Mouse (Mus musculus) G1E (cell line): ENCODE measurements around the gene Sapcd1.
"Not testable (repeated sequence)": the region's sequence is repeated elsewhere in the genome, so short reads cannot be mapped to it uniquely, and the experiment has no call there.

Experiments used
- CTCF ChIP-seq: IDR thresholded peaks from 2 replicates; pipeline ENCODE4 v1.5.1; 2012; ENCODE audit warnings: low read depth, low read length, inconsistent platforms, mixed read lengths
- GATA1 ChIP-seq: IDR thresholded peaks from 2 replicates; pipeline ENCODE4 v1.6.1; 2012; ENCODE audit warnings: borderline replicate concordance, low read length, inconsistent platforms, mixed read lengths
- GATA2 ChIP-seq: IDR thresholded peaks from 2 replicates; pipeline ENCODE4 v1.6.1; 2012; ENCODE audit warnings: low read depth, low read length, inconsistent platforms, borderline replicate concordance
- POLR2AphosphoS5 ChIP-seq: IDR thresholded peaks from 2 replicates; pipeline ENCODE4 v1.6.1; 2012; ENCODE audit warnings: low read depth, low read length, inconsistent platforms; ENCODE audit not compliant: insufficient replicate concordance
- TAL1 ChIP-seq: conservative IDR thresholded peaks from 2 replicates; pipeline ENCODE4 v1.6.1; 2012; ENCODE audit warnings: low read depth, low read length, inconsistent platforms, mixed read lengths

DNA sequence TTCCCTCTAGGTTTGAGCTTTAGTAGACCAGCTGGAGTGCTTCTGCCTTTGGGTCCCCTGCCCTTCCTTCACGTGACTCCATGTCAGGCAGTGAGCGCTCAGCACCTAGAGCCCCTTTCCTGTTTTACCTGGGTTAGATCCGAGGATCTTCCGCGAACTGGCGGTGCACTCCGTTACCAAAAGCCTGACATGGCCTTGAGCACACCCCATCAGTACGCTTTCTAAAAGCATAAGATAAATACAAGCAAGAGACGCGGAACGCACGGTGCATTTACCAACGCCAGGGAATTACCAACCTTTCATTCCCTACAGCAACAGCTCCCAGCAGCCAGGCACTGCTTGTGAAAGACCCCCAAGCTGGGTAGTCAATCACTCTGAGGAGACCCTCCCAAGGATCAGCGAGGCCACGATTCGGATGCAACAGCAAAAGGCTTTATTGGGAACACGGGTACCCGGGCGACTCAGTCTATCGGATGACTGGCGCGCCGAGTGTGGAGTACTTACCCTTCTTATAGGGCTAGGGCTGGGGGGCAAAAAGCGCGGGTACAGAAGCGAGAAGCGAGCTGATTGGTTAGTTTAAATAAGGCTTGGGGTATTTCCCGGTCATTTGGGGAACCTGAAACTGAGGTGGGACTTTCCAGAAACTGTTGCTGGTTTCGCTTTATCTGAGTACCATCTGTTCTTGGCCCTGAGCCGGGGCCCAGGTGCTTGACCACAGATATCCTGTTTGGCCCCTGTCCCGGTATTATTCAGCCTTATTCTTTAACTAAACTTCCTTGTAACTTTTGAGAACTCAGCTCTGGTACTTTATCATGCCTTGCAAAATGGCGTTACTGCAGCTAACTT is 27.7 kb downstream of the Sapcd1 start:
- not testable (repeated sequence) for TF ChIP-seq CTCF, GATA1, GATA2, POLR2AphosphoS5
- peak; percentile 44; the same call in 1 of the 2 replicates for TF ChIP-seq TAL1
